Mouse (Mus musculus): Measurements from ENCODE around the gene Lmna.

- TF ChIP-seq UBTF (IDR thresholded peaks at IDR 0.05; ENCODE audit: borderline replicate concordance, insufficient read depth, low read depth, low read length) (no peak), USF1 (IDR thresholded peaks at IDR 0.05; ENCODE audit: low read depth, low read length) (no peak), SIN3A (IDR thresholded peaks at IDR 0.05; ENCODE audit: low read length) (no peak), CTCF (IDR thresholded peaks at IDR 0.05 in 2 of 3, conservative IDR thresholded peaks at IDR 0.05 in 1 of 3; ENCODE audit: control insufficient read depth in 1 of 3, insufficient read depth in 1 of 3, low read depth in 2 of 3, low read length in 3 of 3, poor library complexity in 1 of 3, severe bottlenecking in 1 of 3) (no peak), GATA1 (IDR thresholded peaks at IDR 0.05; ENCODE audit: low read depth, low read length) (no peak; the same call in 1 of the 2 replicates), USF2 (IDR thresholded peaks at IDR 0.05; ENCODE audit: borderline replicate concordance in 1 of 2, insufficient read depth in 1 of 2, low read depth in 1 of 2, low read length in 2 of 2) (no peak)
Measured at GRCm38 (mm10) chr3:88503505-88503863, 6.3 kb downstream of the Lmna start.

Data from MEL (cell line).